In the genomic region with DNA sequence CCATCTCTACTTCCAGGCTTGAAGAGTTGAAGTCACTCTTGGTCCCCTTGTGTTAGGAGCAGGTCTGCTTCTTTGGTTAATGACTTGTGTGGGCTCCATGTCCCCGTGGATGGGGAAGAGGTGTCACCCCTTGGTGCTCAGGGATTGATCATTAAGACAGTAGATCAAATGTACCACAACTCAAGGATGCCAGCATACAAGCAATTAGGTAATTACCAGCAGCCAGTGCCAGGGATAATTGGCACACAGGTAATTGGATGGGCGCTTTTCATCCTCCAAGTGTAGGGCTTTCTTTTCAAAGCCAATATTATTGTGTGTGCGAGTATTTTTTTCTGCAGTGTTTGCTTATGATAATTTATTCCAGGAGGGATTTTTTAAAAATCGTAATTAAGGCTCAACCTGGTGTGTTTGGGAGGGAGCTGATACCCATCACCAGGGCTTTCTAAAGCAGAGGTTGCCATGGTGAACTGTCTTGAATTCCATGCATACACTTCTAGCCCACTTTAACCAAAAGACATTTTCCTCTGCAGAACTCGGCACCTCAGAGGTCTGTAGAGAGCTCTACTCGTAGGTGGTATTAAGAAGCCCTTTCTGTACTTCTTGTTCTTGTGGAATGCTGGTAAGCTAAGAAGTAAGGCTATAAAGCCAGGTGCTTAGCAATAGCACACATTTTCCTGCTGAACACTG, we compare ENCODE assay signal across 21 mouse cellular contexts.
DNase-seq lines count a peak whose midpoint lies in the region; ATAC-seq and TF ChIP-seq lines count a peak whose summit lies in the region.
"Had no signal": no experiment of that assay in that cellular context is flagged by ENCODE, and none has a peak within 500 bp of the region (broad histone marks: within the 10 kb centered on the region; RNA-seq: fewer than 3 reads in every experiment).

No protein-coding gene starts in this region.

- no peaks in the 10 kb centered on the region for H3K36me3 ChIP-seq in forebrain, embryonic 11.5 days (ENCODE audit: control insufficient read depth, insufficient read depth, low read length)
- H3K36me3 ChIP-seq in forebrain, embryonic 10.5 days (replicated peaks), result no peaks in the 10 kb centered on the region
- no peaks in the 10 kb centered on the region for H3K36me3 ChIP-seq in midbrain, embryonic 12.5 days
- no peaks in the 10 kb centered on the region for H3K36me3 ChIP-seq in midbrain, embryonic 11.5 days (ENCODE audit: control insufficient read depth, insufficient read depth, low read length)
- H3K36me3 ChIP-seq in forebrain, postnatal 0 days (ENCODE audit: insufficient read depth), result no peaks in the 10 kb centered on the region
- no peaks in the 10 kb centered on the region for H3K36me3 ChIP-seq in midbrain, postnatal 0 days (ENCODE audit: insufficient read depth, low read length)
- no peaks in the 10 kb centered on the region for H3K36me3 ChIP-seq in intestine, embryonic 16.5 days (ENCODE audit: control insufficient read depth, insufficient read depth, low read length)
- H3K36me3 ChIP-seq: embryonic facial prominence, embryonic 13.5 days; heart, embryonic 15.5 days; hindbrain, embryonic 15.5 days had no signal

- WGBS in forebrain, embryonic 11.5 days, result 59% methylated on average over 6 of the region's 6 CpGs
- WGBS in forebrain, embryonic 10.5 days, result 80% methylated on average over 6 of the region's 6 CpGs
- WGBS in midbrain, embryonic 12.5 days, result 73% methylated on average over 6 of the region's 6 CpGs
- whole genome bisulfite sequencing in midbrain, embryonic 11.5 days, result 75% methylated on average over 6 of the region's 6 CpGs
- 24% methylated on average over 6 of the region's 6 CpGs for WGBS in forebrain, postnatal 0 days
- 42% methylated on average over 6 of the region's 6 CpGs for WGBS in midbrain, postnatal 0 days
- WGBS in intestine, embryonic 16.5 days, result 79% methylated on average over 6 of the region's 6 CpGs

- H3K9ac ChIP-seq in forebrain, embryonic 11.5 days (ENCODE audit: low read length), result no peak overlapping the region
- no peak overlapping the region for H3K9ac ChIP-seq in midbrain, embryonic 12.5 days (replicated peaks)
- H3K9ac ChIP-seq in midbrain, embryonic 11.5 days (ENCODE audit: low read length), result no peak overlapping the region
- H3K9ac ChIP-seq in forebrain, postnatal 0 days, result no peak overlapping the region
- no peak overlapping the region for H3K9ac ChIP-seq in midbrain, postnatal 0 days (replicated peaks; ENCODE audit: low read length, poor library complexity, severe bottlenecking)
- no peak overlapping the region for H3K9ac ChIP-seq in intestine, embryonic 16.5 days (ENCODE audit: low read depth, low read length)
- H3K9ac ChIP-seq: embryonic facial prominence, embryonic 13.5 days; heart, embryonic 15.5 days; hindbrain, embryonic 15.5 days had no signal

- no peak overlapping the region for H3K4me3 ChIP-seq in forebrain, embryonic 11.5 days (ENCODE audit: low read depth, low read length)
- H3K4me3 ChIP-seq in forebrain, embryonic 10.5 days, result no peak overlapping the region
- H3K4me3 ChIP-seq in midbrain, embryonic 12.5 days, result no peak overlapping the region
- H3K4me3 ChIP-seq in midbrain, embryonic 11.5 days (ENCODE audit: low read depth, low read length), result no peak overlapping the region
- H3K4me3 ChIP-seq in forebrain, postnatal 0 days (ENCODE audit: low read depth, low read length), result no peak overlapping the region
- no peak overlapping the region for H3K4me3 ChIP-seq in midbrain, postnatal 0 days (ENCODE audit: low read depth, low read length)
- H3K4me3 ChIP-seq in intestine, embryonic 16.5 days (ENCODE audit: low read length), result no peak overlapping the region
- H3K4me3 ChIP-seq: embryonic facial prominence, embryonic 13.5 days; heart, adult 2 months; heart, embryonic 15.5 days; hindbrain, embryonic 15.5 days had no signal

- TF ChIP-seq CTCF in forebrain, postnatal 0 days (IDR thresholded peaks at IDR 0.05; ENCODE audit: low read depth), result no peak
- no peak for TF ChIP-seq CTCF in midbrain, postnatal 0 days (IDR thresholded peaks at IDR 0.05)

- no peaks in the 10 kb centered on the region for H3K9me3 ChIP-seq in forebrain, embryonic 11.5 days (ENCODE audit: control insufficient read depth, low read length)
- no peaks in the 10 kb centered on the region for H3K9me3 ChIP-seq in forebrain, embryonic 10.5 days
- H3K9me3 ChIP-seq in midbrain, embryonic 12.5 days, result no peaks in the 10 kb centered on the region
- H3K9me3 ChIP-seq in midbrain, embryonic 11.5 days (ENCODE audit: control insufficient read depth, low read length), result no peaks in the 10 kb centered on the region
- no peaks in the 10 kb centered on the region for H3K9me3 ChIP-seq in forebrain, postnatal 0 days (ENCODE audit: low read length)
- H3K9me3 ChIP-seq in midbrain, postnatal 0 days (ENCODE audit: low read length), result no peaks in the 10 kb centered on the region
- H3K9me3 ChIP-seq in intestine, embryonic 16.5 days (ENCODE audit: control insufficient read depth, low read length), result no peaks in the 10 kb centered on the region
- H3K9me3 ChIP-seq: embryonic facial prominence, embryonic 13.5 days; heart, embryonic 15.5 days; hindbrain, embryonic 15.5 days had no signal

- no peak for DNase-seq in forebrain, embryonic 11.5 days (ENCODE audit: low spot score)
- no peak for DNase-seq in forebrain, embryonic 10.5 days (ENCODE audit: extremely low spot score, low spot score)
- DNase-seq in midbrain, embryonic 11.5 days (ENCODE audit: low spot score, missing footprints), result no peak
- DNase-seq in forebrain, postnatal 0 days, result no peak
- peak; percentile 21 for DNase-seq in midbrain, postnatal 0 days (ENCODE audit: low spot score)
- DNase-seq in layer of hippocampus, postnatal 10 days (ENCODE audit: low spot score in 2 of 2), result no peak
- DNase-seq: adrenal gland, postnatal 14 days; cerebellum, adult 11 months; cerebellum, adult 9-10 months; cerebellum, postnatal 25 days; gastrocnemius, postnatal 14 days; heart, adult 2 months; heart, postnatal 14 days had no signal

- ATAC-seq in forebrain, embryonic 11.5 days (replicated peaks; ENCODE audit: low FRiP score), result peak; percentile 50
- peak; percentile 9; the same call in 1 of the 2 replicates for ATAC-seq in midbrain, embryonic 12.5 days (ENCODE audit: low FRiP score, low read depth)
- no peak for ATAC-seq in midbrain, embryonic 11.5 days (ENCODE audit: low FRiP score)
- ATAC-seq in forebrain, postnatal 0 days, result peak; percentile 38; the same call in 1 of the 2 replicates
- ATAC-seq in midbrain, postnatal 0 days (ENCODE audit: low FRiP score), result peak; percentile 34; the same call in 1 of the 2 replicates
- ATAC-seq in intestine, embryonic 16.5 days, result no peak
- ATAC-seq: activated CD4-positive, CD25-positive, alpha-beta regulatory T cell, adult 4 months; intestine, postnatal 0 days had no signal

- no peaks in the 10 kb centered on the region for H3K27me3 ChIP-seq in forebrain, embryonic 11.5 days (ENCODE audit: control insufficient read depth, insufficient read depth, low read length)
- H3K27me3 ChIP-seq in forebrain, embryonic 10.5 days (ENCODE audit: poor library complexity, severe bottlenecking), result no peaks in the 10 kb centered on the region
- no peaks in the 10 kb centered on the region for H3K27me3 ChIP-seq in midbrain, embryonic 12.5 days
- H3K27me3 ChIP-seq in midbrain, embryonic 11.5 days (ENCODE audit: control insufficient read depth, insufficient read depth, low read length), result no peaks in the 10 kb centered on the region
- H3K27me3 ChIP-seq in forebrain, postnatal 0 days (ENCODE audit: insufficient read depth, low read length), result no peaks in the 10 kb centered on the region
- no peaks in the 10 kb centered on the region for H3K27me3 ChIP-seq in midbrain, postnatal 0 days (ENCODE audit: insufficient read depth, low read length)
- no peaks in the 10 kb centered on the region for H3K27me3 ChIP-seq in intestine, embryonic 16.5 days (replicated peaks; ENCODE audit: control insufficient read depth, insufficient read depth, low read length)
- H3K27me3 ChIP-seq: embryonic facial prominence, embryonic 13.5 days; heart, embryonic 15.5 days; hindbrain, embryonic 15.5 days had no signal

- no peaks in the 10 kb centered on the region for H3K4me1 ChIP-seq in forebrain, embryonic 11.5 days (replicated peaks; ENCODE audit: control insufficient read depth, insufficient read depth, low read length)
- peaks cover 12% of the 10 kb centered on the region for H3K4me1 ChIP-seq in forebrain, embryonic 10.5 days
- H3K4me1 ChIP-seq in midbrain, embryonic 12.5 days, result no peaks in the 10 kb centered on the region; the same call in 1 of the 2 replicates
- no peaks in the 10 kb centered on the region for H3K4me1 ChIP-seq in midbrain, embryonic 11.5 days (ENCODE audit: control insufficient read depth, insufficient read depth, low read length)
- no peaks in the 10 kb centered on the region for H3K4me1 ChIP-seq in forebrain, postnatal 0 days (ENCODE audit: insufficient read depth)
- H3K4me1 ChIP-seq in midbrain, postnatal 0 days (ENCODE audit: insufficient read depth, low read length), result peaks cover 12% of the 10 kb centered on the region
- H3K4me1 ChIP-seq in intestine, embryonic 16.5 days (ENCODE audit: control insufficient read depth, insufficient read depth, low read length), result no peaks in the 10 kb centered on the region

- H3K27ac ChIP-seq in forebrain, embryonic 11.5 days (ENCODE audit: low read depth, low read length), result no peak overlapping the region
- no peak overlapping the region for H3K27ac ChIP-seq in forebrain, embryonic 10.5 days
- H3K27ac ChIP-seq in midbrain, embryonic 12.5 days (replicated peaks), result no peak overlapping the region
- H3K27ac ChIP-seq in midbrain, embryonic 11.5 days (ENCODE audit: low read depth, low read length), result no peak overlapping the region
- H3K27ac ChIP-seq in forebrain, postnatal 0 days (ENCODE audit: low read depth, low read length), result no peak overlapping the region
- 0 out of 2 replicates have a peak overlapping the region, but pooled peaks have one; percentile 32 for H3K27ac ChIP-seq in midbrain, postnatal 0 days (ENCODE audit: low read depth, low read length)
- no peak overlapping the region for H3K27ac ChIP-seq in intestine, embryonic 16.5 days (ENCODE audit: low read length)
- H3K27ac ChIP-seq: embryonic facial prominence, embryonic 13.5 days; heart, adult 2 months; heart, embryonic 15.5 days had no signal

- H3K4me2 ChIP-seq in forebrain, embryonic 11.5 days (ENCODE audit: low read depth, low read length, severe bottlenecking), result no peak overlapping the region
- no peak overlapping the region for H3K4me2 ChIP-seq in midbrain, embryonic 12.5 days (replicated peaks)
- H3K4me2 ChIP-seq in midbrain, embryonic 11.5 days, result no peak overlapping the region
- H3K4me2 ChIP-seq in forebrain, postnatal 0 days (ENCODE audit: low read depth), result no peak overlapping the region
- no peak overlapping the region for H3K4me2 ChIP-seq in midbrain, postnatal 0 days (ENCODE audit: low read depth, low read length, poor library complexity, severe bottlenecking)
- H3K4me2 ChIP-seq in intestine, embryonic 16.5 days (ENCODE audit: low read depth, low read length), result no peak overlapping the region
- H3K4me2 ChIP-seq: embryonic facial prominence, embryonic 13.5 days; heart, embryonic 11.5 days; heart, embryonic 15.5 days; hindbrain, embryonic 15.5 days had no signal

Comparison
In these comparisons a context has a peak if more than half of its experiments do, and no peak if none do; other contexts are left out.
1. ATAC-seq: peak in forebrain, embryonic 11.5 days (single experiment), midbrain, embryonic 12.5 days (single experiment), forebrain, postnatal 0 days (single experiment) and midbrain, postnatal 0 days (single experiment); none in midbrain, embryonic 11.5 days (single experiment) and intestine, embryonic 16.5 days (single experiment).